Mouse (Mus musculus) MEL (cell line): Measurements from ENCODE around the gene Cbs. TPM values are rescaled to one million over a fixed set of nuclear protein-coding genes. Genes with fewer than 3 reads are reported as not detected.

Source experiments
- DNase-seq: peaks from one replicate; pipeline ENCODE4 v3.0.0; 2011; ENCODE audit warnings: low read depth, low spot score
- H3K27ac ChIP-seq: 2 replicates; pipeline ENCODE4 v1.5.1; 2012; ENCODE audit warnings: low read depth, mild to moderate bottlenecking, control low read depth, low read length, moderate library complexity; ENCODE audit not compliant: control insufficient read depth
- H3K27me3 ChIP-seq, 2 experiments: fragments of 150-350 bp in 1 of 2; sonication (generic) in 1 of 2; 2 replicates each; pipeline ENCODE4 v1.6.1; 2012; ENCODE audit warnings: low read length in 2 of 2, mild to moderate bottlenecking in 2 of 2, improper control_type of control experiment in 1 of 2, moderate library complexity in 1 of 2; ENCODE audit not compliant: insufficient read depth in 2 of 2, control insufficient read depth in 1 of 2
- H3K36me3 ChIP-seq, 2 experiments: 2 replicates each; pipeline ENCODE4 v1.6.1; 2012 to 2014; ENCODE audit warnings: low read length in 2 of 2, improper control_type of control experiment in 1 of 2, inconsistent platforms in 1 of 2, mild to moderate bottlenecking in 1 of 2; ENCODE audit not compliant: insufficient read depth in 2 of 2, control insufficient read depth in 1 of 2
- H3K4me1 ChIP-seq, 2 experiments: fragments of 150-350 bp in 1 of 2; sonication (generic) in 1 of 2; 2 replicates each; pipeline ENCODE4 v1.6.1; 2012; ENCODE audit warnings: low read length in 2 of 2, improper control_type of control experiment in 1 of 2, mild to moderate bottlenecking in 1 of 2; ENCODE audit not compliant: insufficient read depth in 2 of 2, control insufficient read depth in 1 of 2
- H3K4me3 ChIP-seq, 2 experiments: fragments of 150-350 bp in 1 of 2; sonication (generic) in 1 of 2; 2 replicates each; pipeline ENCODE4 v1.5.1; 2012; ENCODE audit warnings: low read depth in 2 of 2, low read length in 2 of 2, mild to moderate bottlenecking in 2 of 2, moderate library complexity in 2 of 2, control low read depth in 1 of 2, improper control_type of control experiment in 1 of 2; ENCODE audit not compliant: control insufficient read depth in 1 of 2, insufficient read depth in 1 of 2
- H3K79me2 ChIP-seq: 2 replicates; pipeline ENCODE4 v1.6.1; 2012; ENCODE audit warnings: mild to moderate bottlenecking, low read length, moderate library complexity; ENCODE audit not compliant: control insufficient read depth, poor library complexity, insufficient read depth
- H3K9ac ChIP-seq: 2 replicates; pipeline ENCODE4 v1.6.1; 2012; ENCODE audit warnings: low read depth, mild to moderate bottlenecking, control low read depth, low read length, moderate library complexity; ENCODE audit not compliant: control insufficient read depth, poor library complexity, severe bottlenecking
- H3K9me3 ChIP-seq: fragments of 150-350 bp; sonication (generic); replicated peaks from 2 replicates; pipeline ENCODE4 v1.6.1; 2012; ENCODE audit warnings: mild to moderate bottlenecking, low read length, improper control_type of control experiment, moderate library complexity; ENCODE audit not compliant: insufficient read depth
- CHD2 ChIP-seq: IDR thresholded peaks from 2 replicates; pipeline ENCODE4 v1.6.1; 2011; ENCODE audit warnings: low read length, improper control_type of control experiment
- CTCF ChIP-seq, 3 experiments: IDR thresholded peaks in 2 of 3; conservative IDR thresholded peaks in 1 of 3; 2 replicates each; pipeline ENCODE4 v1.5.1; 2011 to 2012; ENCODE audit warnings: low read length in 3 of 3, low read depth in 2 of 3, mild to moderate bottlenecking in 2 of 3, improper control_type of control experiment in 1 of 3, inconsistent platforms in 1 of 3, mixed read lengths in 1 of 3, moderate library complexity in 1 of 3; ENCODE audit not compliant: control insufficient read depth in 1 of 3, insufficient read depth in 1 of 3, poor library complexity in 1 of 3, severe bottlenecking in 1 of 3
- EP300 ChIP-seq, 2 experiments: IDR thresholded peaks; 2 replicates each; pipeline ENCODE4 v1.6.1; 2011; ENCODE audit warnings: improper control_type of control experiment in 2 of 2, low read length in 2 of 2, low read depth in 1 of 2, mild to moderate bottlenecking in 1 of 2
- ETS1 ChIP-seq: IDR thresholded peaks from 2 replicates; pipeline ENCODE4 v1.6.1; 2012; ENCODE audit warnings: low read depth, mild to moderate bottlenecking, inconsistent platforms, low read length, improper control_type of control experiment, moderate library complexity
- GABPA ChIP-seq: IDR thresholded peaks from 2 replicates; pipeline ENCODE4 v1.6.1; 2012; ENCODE audit warnings: low read depth, mild to moderate bottlenecking, inconsistent platforms, low read length, improper control_type of control experiment, moderate library complexity
- JUND ChIP-seq: IDR thresholded peaks from 2 replicates; pipeline ENCODE4 v1.6.1; 2011; ENCODE audit warnings: low read depth, mild to moderate bottlenecking, improper control_type of control experiment, low read length
- MAX ChIP-seq: IDR thresholded peaks from 2 replicates; pipeline ENCODE4 v1.6.1; 2011; ENCODE audit warnings: low read length, improper control_type of control experiment
- MEF2A ChIP-seq: IDR thresholded peaks from 2 replicates; pipeline ENCODE4 v1.6.1; 2014; ENCODE audit warnings: low read depth, mild to moderate bottlenecking, inconsistent platforms, low read length, improper control_type of control experiment; ENCODE audit not compliant: poor library complexity, insufficient replicate concordance, severe bottlenecking; ENCODE audit errors: extremely low read depth
- MYB ChIP-seq: IDR thresholded peaks from 2 replicates; pipeline ENCODE4 v1.6.1; 2011; ENCODE audit warnings: mild to moderate bottlenecking, low read depth, low read length, improper control_type of control experiment
- MYC ChIP-seq: IDR thresholded peaks from 2 replicates; pipeline ENCODE4 v1.6.1; 2011; ENCODE audit warnings: low read depth, mild to moderate bottlenecking, low read length, improper control_type of control experiment, moderate library complexity
- NELFE ChIP-seq: IDR thresholded peaks from 2 replicates; pipeline ENCODE4 v1.6.1; 2011; ENCODE audit warnings: low read depth, low read length, improper control_type of control experiment
- POLR2AphosphoS2 ChIP-seq: IDR thresholded peaks from 2 replicates; pipeline ENCODE4 v1.6.1; 2011; ENCODE audit warnings: low read length, improper control_type of control experiment
- RCOR1 ChIP-seq: IDR thresholded peaks from 2 replicates; pipeline ENCODE4 v1.6.1; 2012; ENCODE audit warnings: low read depth, mild to moderate bottlenecking, inconsistent platforms, low read length, improper control_type of control experiment
- SIN3A ChIP-seq: IDR thresholded peaks from 2 replicates; pipeline ENCODE4 v1.6.1; 2012; ENCODE audit warnings: low read length, improper control_type of control experiment, inconsistent platforms
- TAL1 ChIP-seq: IDR thresholded peaks from 2 replicates; pipeline ENCODE4 v1.6.1; 2012; ENCODE audit warnings: mild to moderate bottlenecking, inconsistent platforms, low read length, moderate library complexity, mixed read lengths
- TCF12 ChIP-seq: IDR thresholded peaks from 2 replicates; pipeline ENCODE4 v1.6.1; 2014; ENCODE audit warnings: low read depth, mild to moderate bottlenecking, inconsistent platforms, low read length, improper control_type of control experiment, moderate library complexity
- ZKSCAN1 ChIP-seq: IDR thresholded peaks from 2 replicates; pipeline ENCODE4 v1.6.1; 2012; ENCODE audit warnings: low read depth, mild to moderate bottlenecking, inconsistent platforms, low read length, improper control_type of control experiment, moderate library complexity
- polyA plus RNA-seq, 2 experiments: library from polyadenylated mRNA; stranded (reverse) in 1 of 2; unstranded in 1 of 2; fragments of >175 nt in 1 of 2; fragments of >200 nt in 1 of 2; gene quantifications; 2 replicates each; pipeline versions ENCODE4 v1.2.1 to v1.2.4; 2012; ENCODE audit warnings: low replicate concordance in 2 of 2, low read depth in 1 of 2; ENCODE audit not compliant: insufficient read length in 2 of 2, insufficient read depth in 1 of 2, missing spikeins in 1 of 2
- total RNA-seq: library from RNA; depleted of rRNA; stranded (reverse); fragments of 300-350 nt; gene quantifications from 2 replicates; pipeline ENCODE4 v1.2.3, GENCODE M21; 2012

Cbs gene
- total and polyA plus RNA-seq, 3 experiments: 13.7 to 16.8 TPM; not detected in 1

- TF ChIP-seq MYB (no peak), ZKSCAN1 (no peak), NELFE (no peak), MAX (no peak), CHD2 (no peak), JUND (no peak), EP300 (IDR thresholded peaks at IDR 0.05; ENCODE audit: low read depth in 1 of 2, low read length in 2 of 2) (no peak)
- no peak overlapping the region for H3K4me3 ChIP-seq
- no peaks in the 10 kb centered on the region for H3K9me3 ChIP-seq
- H3K4me1 ChIP-seq: no peaks in the 10 kb centered on the region
- DNase-seq: no peak
- no peak overlapping the region for H3K9ac ChIP-seq
- no peaks in the 10 kb centered on the region for H3K27me3 ChIP-seq
- no peaks in the 10 kb centered on the region; a peak in 1 of 4 replicates for H3K36me3 ChIP-seq
- H3K79me2 ChIP-seq: no peaks in the 10 kb centered on the region
- H3K27ac ChIP-seq: no peak overlapping the region
Measured at GRCm38 (mm10) chr17:31627961-31628360, 9.1 kb downstream of the Cbs start.

GRCm38 (mm10) chr17:31623101-31623500, 13.9 kb downstream of the Cbs start:
- Histone ChIP-seq H3K79me2 (no peaks in the 10 kb centered on the region), H3K9ac (no peak overlapping the region), H3K36me3 (no peaks in the 10 kb centered on the region; a peak in 1 of 4 replicates), H3K27ac (no peak overlapping the region), H3K27me3 (no peaks in the 10 kb centered on the region), H3K4me3 (no peak overlapping the region), H3K4me1 (no peaks in the 10 kb centered on the region), H3K9me3 (no peaks in the 10 kb centered on the region)
- no peak for DNase-seq
- TF ChIP-seq MYC: no peak
- no peak for TF ChIP-seq ETS1
- no peak for TF ChIP-seq SIN3A
- no peak for TF ChIP-seq RCOR1
- TF ChIP-seq CHD2: no peak
- TF ChIP-seq TAL1: no peak
- no peak for TF ChIP-seq GABPA
- no peak for TF ChIP-seq CTCF (IDR thresholded peaks at IDR 0.05 in 2 of 3, conservative IDR thresholded peaks at IDR 0.05 in 1 of 3; ENCODE audit: control insufficient read depth in 1 of 3, insufficient read depth in 1 of 3, low read depth in 2 of 3, low read length in 3 of 3, poor library complexity in 1 of 3, severe bottlenecking in 1 of 3)
- no peak for TF ChIP-seq MYB
- TF ChIP-seq POLR2AphosphoS2: no peak
- TF ChIP-seq MEF2A: no peak
- TF ChIP-seq TCF12: no peak
